Mouse (Mus musculus): ENCODE results near the gene Raly.

GRCm38 (mm10) chr2:154751924-154752323 is 39.0 kb upstream of the Raly start:
- TF ChIP-seq POLR2A (IDR thresholded peaks at IDR 0.05; ENCODE audit: borderline replicate concordance, control insufficient read depth, low read depth, low read length) (no peak), CTCF (IDR thresholded peaks at IDR 0.05; ENCODE audit: control insufficient read depth, insufficient read depth, low read length) (no peak)

Measured in bone marrow, adult 2 months (tissue).